Mouse (Mus musculus) ES-E14 (cell line): ENCODE data around the gene Abi1. TPM values are rescaled to one million over a fixed set of nuclear protein-coding genes. Genes with fewer than 3 reads are reported as not detected.

ENCODE experiments used
- DNase-seq: peaks from one replicate; pipeline ENCODE4 v3.0.0-alpha.2; 2013; ENCODE audit warnings: low read depth, low spot score
- H3K27ac ChIP-seq: 2 replicates; pipeline ENCODE4 v1.5.1; 2012; ENCODE audit warnings: low read depth, mild to moderate bottlenecking, low read length, moderate library complexity, mixed read lengths; ENCODE audit not compliant: poor library complexity, insufficient read depth, severe bottlenecking
- H3K36me3 ChIP-seq: 2 replicates; pipeline ENCODE4 v1.6.1; 2012; ENCODE audit warnings: mild to moderate bottlenecking, low read length, moderate library complexity, mixed read lengths; ENCODE audit not compliant: control insufficient read depth, poor library complexity, insufficient read depth, severe bottlenecking
- H3K4me1 ChIP-seq, 2 experiments: fragments of 150-350 bp in 1 of 2; sonication (generic) in 1 of 2; 2 replicates each; pipeline ENCODE4 v1.6.1; 2012; ENCODE audit warnings: low read length in 2 of 2, mild to moderate bottlenecking in 1 of 2, mixed read lengths in 1 of 2; ENCODE audit not compliant: control insufficient read depth in 2 of 2, insufficient read depth in 2 of 2, poor library complexity in 1 of 2
- H3K4me3 ChIP-seq, 2 experiments: fragments of 150-350 bp in 1 of 2; sonication (generic) in 1 of 2; 2 replicates each; pipeline ENCODE4 v1.5.1; 2012; ENCODE audit warnings: low read length in 2 of 2, low read depth in 1 of 2, mild to moderate bottlenecking in 1 of 2, mixed read lengths in 1 of 2; ENCODE audit not compliant: insufficient read depth in 1 of 2, poor library complexity in 1 of 2, severe bottlenecking in 1 of 2
- H3K9ac ChIP-seq: 2 replicates; pipeline ENCODE4 v1.6.1; 2012; ENCODE audit warnings: low read depth, mild to moderate bottlenecking, low read length, mixed read lengths; ENCODE audit not compliant: poor library complexity, insufficient read depth, severe bottlenecking
- H3K9me3 ChIP-seq: fragments of 150-350 bp; sonication (generic); 2 replicates; pipeline ENCODE4 v1.6.1; 2012; ENCODE audit warnings: low read depth, mild to moderate bottlenecking, low read length; ENCODE audit not compliant: control insufficient read depth, insufficient read depth
- CHD2 ChIP-seq: IDR thresholded peaks from 2 replicates; pipeline ENCODE4 v1.6.1; 2014; ENCODE audit warnings: mild to moderate bottlenecking, low read depth, low read length, inconsistent platforms
- HCFC1 ChIP-seq: IDR thresholded peaks from 2 replicates; pipeline ENCODE4 v1.6.1; 2012; ENCODE audit warnings: low read length, inconsistent platforms, borderline replicate concordance; ENCODE audit not compliant: insufficient read depth
- MAFK ChIP-seq: IDR thresholded peaks from 2 replicates; pipeline ENCODE4 v1.6.1; 2014; ENCODE audit warnings: mild to moderate bottlenecking, low read depth, low read length, inconsistent platforms; ENCODE audit not compliant: insufficient read depth
- ZC3H11A ChIP-seq: IDR thresholded peaks from 2 replicates; pipeline ENCODE4 v1.6.1; 2012; ENCODE audit warnings: low read depth, mild to moderate bottlenecking, inconsistent platforms, low read length, borderline replicate concordance
- ZNF384 ChIP-seq: IDR thresholded peaks from 2 replicates; pipeline ENCODE4 v1.6.1; 2012; ENCODE audit warnings: low read depth, low read length, inconsistent platforms
- in situ Hi-C, 2 experiments: fragments of 600-800 bp; cut with MboI; formaldehyde crosslinking; loops; one replicate each; pipeline ENCODE4 v1.15.1; 2025; ENCODE audit warnings: low sequenced_read_pairs in 2 of 2, inconsistent platforms in 1 of 2; ENCODE audit not compliant: unreplicated experiment in 2 of 2
- total RNA-seq: library from RNA; depleted of rRNA; stranded (reverse); fragments of 300-350 nt; gene quantifications from 2 replicates; pipeline ENCODE4 v1.2.3, GENCODE M21; 2012

Gene Abi1
- total RNA-seq, 1 experiment = 42.6 TPM

DNA sequence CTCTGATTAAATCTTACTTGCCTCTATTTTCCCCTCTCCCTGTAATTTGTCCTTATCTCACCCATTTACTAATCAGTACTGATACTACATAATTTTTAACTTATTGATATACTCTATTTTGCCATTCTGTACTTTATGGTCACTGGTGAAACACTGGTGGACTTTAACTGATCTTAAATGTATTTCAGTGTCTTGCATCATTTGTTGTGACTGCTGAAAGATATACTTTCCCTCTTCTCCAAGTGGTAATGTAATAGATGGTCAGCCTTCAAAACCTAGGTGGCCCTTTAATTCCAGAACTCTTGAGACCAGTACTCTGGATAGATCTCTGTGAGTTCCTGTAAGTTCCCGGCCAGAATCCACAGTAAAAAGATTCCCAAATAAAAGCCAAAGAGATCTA is 40.4 kb downstream of the Abi1 start:
- no peaks in the 10 kb centered on the region for H3K9me3 ChIP-seq
- H3K27ac ChIP-seq = no peak overlapping the region
- in situ Hi-C loops = no loop called here
- H3K9ac ChIP-seq = no peak overlapping the region
- no peak for TF ChIP-seq CHD2
- no peak for TF ChIP-seq MAFK
- no peak for TF ChIP-seq ZC3H11A
- TF ChIP-seq HCFC1 = no peak
- no peak for TF ChIP-seq ZNF384
- no peak overlapping the region for H3K4me3 ChIP-seq
- no peaks in the 10 kb centered on the region for H3K36me3 ChIP-seq
- DNase-seq = no peak
- peaks cover 5 to 18% of the 10 kb centered on the region in 2 experiments; a peak in 2 of 4 replicates for H3K4me1 ChIP-seq

DNA sequence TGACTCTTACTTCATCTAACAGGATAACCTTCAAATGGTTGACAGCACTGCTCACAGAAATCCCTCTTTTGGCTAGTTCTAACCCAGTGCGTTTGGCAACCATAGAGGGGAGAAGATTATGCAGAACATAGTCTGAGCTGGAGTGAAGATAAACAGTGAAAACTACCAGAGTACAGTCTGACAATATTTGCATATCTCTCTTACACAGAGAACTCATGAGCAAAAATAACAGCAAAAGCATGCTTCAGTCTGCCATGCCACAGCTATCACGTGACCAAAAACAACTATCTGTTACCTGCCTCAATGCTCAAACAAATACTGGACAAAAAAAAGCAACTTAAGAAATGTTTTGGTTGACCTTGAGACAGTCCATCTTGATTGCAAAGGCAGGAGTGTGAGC is 41.2 kb downstream of the Abi1 start:
- Histone ChIP-seq H3K9me3 (no peaks in the 10 kb centered on the region), H3K9ac (no peak overlapping the region), H3K27ac (no peak overlapping the region), H3K36me3 (no peaks in the 10 kb centered on the region), H3K4me1 (peaks cover 3 to 16% of the 10 kb centered on the region in 2 experiments; a peak in 2 of 4 replicates), H3K4me3 (no peak overlapping the region)
- in situ Hi-C loops = no loop called here
- DNase-seq = no peak
- TF ChIP-seq ZNF384 (no peak), HCFC1 (no peak), ZC3H11A (no peak), CHD2 (no peak)

DNA sequence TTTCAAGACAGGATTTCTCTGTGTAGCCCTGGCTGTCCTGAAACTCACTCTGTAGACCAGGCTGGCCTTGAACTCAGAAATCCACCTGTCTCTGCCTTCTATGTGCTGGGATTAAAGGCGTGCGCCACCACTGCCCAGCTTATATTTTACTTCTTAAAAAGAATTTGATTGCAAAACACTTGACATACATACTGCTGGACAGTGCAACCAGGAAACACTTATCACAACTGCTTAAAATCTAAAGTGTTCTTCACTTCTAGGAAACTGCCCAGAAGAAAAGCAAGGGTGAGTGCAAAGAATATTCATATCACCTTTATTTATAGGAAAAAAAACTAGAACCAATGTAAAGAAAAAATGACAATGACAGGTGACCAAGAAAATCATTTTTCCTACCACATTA is 42.0 kb downstream of the Abi1 start:
- in situ Hi-C loops = no loop called here
- H3K27ac ChIP-seq = no peak overlapping the region

DNA sequence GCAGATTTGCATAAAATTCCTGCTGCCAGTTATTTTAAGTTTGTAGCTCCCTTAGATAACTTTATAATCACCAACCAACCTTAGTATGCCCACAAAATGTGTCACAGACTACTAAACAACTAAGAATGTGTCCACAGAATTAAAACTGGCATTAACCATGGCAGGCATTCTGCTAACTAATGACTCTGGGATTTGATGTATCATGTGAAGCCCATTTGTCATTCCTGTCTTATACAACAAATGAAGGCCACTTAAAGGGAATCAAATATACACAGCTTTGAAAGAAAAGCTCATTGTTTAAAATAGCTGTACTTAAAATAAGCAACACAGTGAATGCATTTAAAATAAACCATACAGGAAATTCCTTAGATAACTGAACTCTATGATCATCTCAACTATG is 44.0 kb downstream of the Abi1 start:
- no peak overlapping the region for H3K4me3 ChIP-seq
- no peak overlapping the region for H3K9ac ChIP-seq
- no peaks in the 10 kb centered on the region for H3K9me3 ChIP-seq
- in situ Hi-C loops = no loop called here
- H3K27ac ChIP-seq = no peak overlapping the region
- TF ChIP-seq ZNF384 (no peak), CHD2 (no peak)
- no peaks in the 10 kb centered on the region for H3K36me3 ChIP-seq
- no peak for DNase-seq
- peaks cover 0 to 8% of the 10 kb centered on the region in 2 experiments; a peak in 1 of 4 replicates for H3K4me1 ChIP-seq

More for the DNA sequence above, 42.0 kb downstream of the Abi1 start:
- no peak for DNase-seq
- Histone ChIP-seq H3K9ac (no peak overlapping the region), H3K4me1 (peaks cover 3 to 14% of the 10 kb centered on the region in 2 experiments; a peak in 2 of 4 replicates), H3K4me3 (no peak overlapping the region), H3K9me3 (no peaks in the 10 kb centered on the region), H3K36me3 (no peaks in the 10 kb centered on the region)
- no peak for TF ChIP-seq HCFC1
- no peak for TF ChIP-seq MAFK
- TF ChIP-seq ZC3H11A = no peak
- TF ChIP-seq ZNF384 = no peak
- no peak for TF ChIP-seq CHD2

DNA sequence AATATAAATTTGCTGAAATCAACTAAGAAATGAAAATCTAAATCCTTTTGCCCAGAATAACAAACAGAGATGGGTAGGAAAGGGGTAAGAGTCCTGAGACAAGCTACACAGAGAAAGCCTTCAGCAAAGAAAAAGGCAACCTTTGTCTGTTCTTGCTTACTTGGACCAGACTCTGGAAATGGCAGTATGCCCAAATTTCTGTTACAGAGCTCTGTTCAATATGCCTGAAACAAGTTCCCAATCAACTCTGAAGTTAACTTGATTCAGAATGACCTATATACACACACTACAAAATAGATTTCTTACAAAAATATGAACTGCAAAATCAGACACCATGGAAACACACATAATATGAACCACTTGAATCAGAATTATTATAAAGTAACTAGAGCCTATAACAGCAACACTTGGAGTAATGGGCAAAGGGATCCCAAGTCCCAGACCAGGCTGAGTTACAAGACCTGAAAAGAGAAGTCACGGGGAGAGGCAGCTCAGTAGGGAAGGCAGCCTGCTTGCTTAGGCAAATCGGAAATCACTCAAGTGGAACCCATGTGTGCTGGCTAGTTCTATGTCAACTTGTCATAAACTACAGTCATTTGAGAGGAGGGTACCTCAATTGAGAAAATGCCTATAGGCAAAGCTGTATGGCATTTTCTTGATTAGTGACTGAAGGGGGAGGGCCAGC is 53.9 kb downstream of the Abi1 start:
- Histone ChIP-seq H3K4me1 (no peaks in the 10 kb centered on the region), H3K4me3 (no peak overlapping the region), H3K36me3 (no peaks in the 10 kb centered on the region), H3K27ac (no peak overlapping the region), H3K9me3 (no peaks in the 10 kb centered on the region), H3K9ac (no peak overlapping the region)
- no peak for DNase-seq
- TF ChIP-seq HCFC1 (no peak), ZC3H11A (no peak), ZNF384 (no peak), MAFK (no peak), CHD2 (no peak)
- in situ Hi-C loops = no loop called here
